27 mouse cellular contexts compared by ENCODE assay signal in genomic region chr11:22733936-22734335, GRCm38 (mm10).
"Had no signal": no experiment of that assay in that cellular context is flagged by ENCODE, and none has a peak within 500 bp of the region (broad histone marks: within the 10 kb centered on the region; RNA-seq: fewer than 3 reads in every experiment).

No protein-coding gene starts in this region.

- H3K36me3 ChIP-seq: embryonic facial prominence, embryonic 10.5 days; embryonic facial prominence, embryonic 12.5 days; embryonic facial prominence, embryonic 13.5 days; embryonic facial prominence, embryonic 15.5 days; forebrain, embryonic 10.5 days; forebrain, embryonic 12.5 days; forebrain, embryonic 15.5 days; heart, embryonic 10.5 days had no signal

- H3K9me3 ChIP-seq: embryonic facial prominence, embryonic 10.5 days; embryonic facial prominence, embryonic 12.5 days; embryonic facial prominence, embryonic 15.5 days; forebrain, embryonic 10.5 days; forebrain, embryonic 12.5 days; forebrain, embryonic 13.5 days; forebrain, embryonic 15.5 days; heart, embryonic 10.5 days had no signal

- H3K27me3 ChIP-seq: embryonic facial prominence, embryonic 12.5 days; embryonic facial prominence, embryonic 13.5 days; embryonic facial prominence, embryonic 15.5 days; forebrain, embryonic 12.5 days; forebrain, embryonic 13.5 days; forebrain, embryonic 15.5 days had no signal

- DNase-seq: cerebellum, adult 8-10 months; cerebellum, adult 9-10 months; cerebellum, adult 9-11 months; cerebellum, postnatal 25 days; cerebellum, postnatal 36 days; embryo, embryonic 11 days; forebrain, postnatal 0 days; gastrocnemius, adult 2 months; gastrocnemius, postnatal 10 days; gastrocnemius, postnatal 14 days; gastrocnemius, postnatal 25 days; gastrocnemius, postnatal 36 days; heart, adult 11 months; heart, adult 18-20 months; heart, adult 2 months had no signal

- H3K4me3 ChIP-seq: embryonic facial prominence, embryonic 10.5 days; embryonic facial prominence, embryonic 12.5 days; embryonic facial prominence, embryonic 13.5 days; embryonic facial prominence, embryonic 15.5 days; erythroblast, embryonic 14.5 days; forebrain, embryonic 10.5 days; forebrain, embryonic 12.5 days; forebrain, embryonic 13.5 days; forebrain, embryonic 15.5 days; gastrocnemius, adult 2 months; heart, adult 2 months; heart, embryonic 10.5 days had no signal

- H3K27ac ChIP-seq: embryonic facial prominence, embryonic 10.5 days; embryonic facial prominence, embryonic 12.5 days; embryonic facial prominence, embryonic 13.5 days; embryonic facial prominence, embryonic 15.5 days; forebrain, embryonic 10.5 days; forebrain, embryonic 12.5 days; forebrain, embryonic 13.5 days; forebrain, embryonic 15.5 days; gastrocnemius, adult 2 months; heart, adult 2 months; heart, embryonic 10.5 days had no signal

- H3K4me1 ChIP-seq: embryonic facial prominence, embryonic 10.5 days; embryonic facial prominence, embryonic 12.5 days; embryonic facial prominence, embryonic 13.5 days; embryonic facial prominence, embryonic 15.5 days; forebrain, embryonic 10.5 days; forebrain, embryonic 12.5 days; forebrain, embryonic 13.5 days; forebrain, embryonic 15.5 days; heart, embryonic 10.5 days had no signal

- ATAC-seq: forebrain, embryonic 13.5 days; forebrain, embryonic 14.5 days; forebrain, embryonic 15.5 days; forebrain, embryonic 16.5 days; forebrain, postnatal 0 days had no signal
